Mouse (Mus musculus): Measurements from ENCODE around the gene Acta2. TPM values are rescaled to one million over a fixed set of nuclear protein-coding genes. Genes with fewer than 3 reads are reported as not detected.
A peak's percentile ranks its signal among the peaks of the same experiment; 100 is the strongest.

Gene Acta2
- polyA plus RNA-seq, 1 experiment from 2014 or later = 3,545 TPM

DNA sequence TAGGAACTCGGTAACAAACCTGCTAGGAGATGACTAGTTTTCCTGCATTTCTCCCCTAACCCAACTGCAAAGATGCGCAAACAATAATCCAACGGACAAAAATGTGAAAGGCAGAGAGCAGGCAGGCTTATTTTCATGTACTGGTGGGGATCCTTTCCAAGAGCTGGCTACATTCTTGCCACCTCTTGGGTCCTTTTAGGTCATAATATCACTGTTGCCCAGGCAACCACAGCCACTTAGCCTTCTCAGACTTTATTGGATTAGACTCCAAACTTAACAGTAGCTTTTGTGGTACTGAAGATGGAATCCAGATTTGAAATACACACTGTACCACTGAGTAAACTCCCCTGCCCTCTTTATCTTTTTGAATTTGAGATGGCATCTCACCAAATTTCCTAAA, 22.7 kb upstream of the Acta2 start:
- Histone ChIP-seq H3K27ac (replicated peaks) (no peak overlapping the region), H3K36me3 (ENCODE audit: control insufficient read depth, insufficient read depth, low read length) (no peaks in the 10 kb centered on the region), H3K4me3 (ENCODE audit: low read depth, low read length) (no peak overlapping the region), H3K9me3 (ENCODE audit: control insufficient read depth, low read length) (no peaks in the 10 kb centered on the region), H3K9ac (ENCODE audit: low read length) (no peak overlapping the region), H3K4me2 (replicated peaks; ENCODE audit: low read depth) (no peak overlapping the region), H3K27me3 (ENCODE audit: control insufficient read depth, insufficient read depth, low read length) (no peaks in the 10 kb centered on the region), H3K4me1 (replicated peaks; ENCODE audit: control insufficient read depth, insufficient read depth) (no peaks in the 10 kb centered on the region)
- WGBS = 73% methylated on average over 3 of the region's 3 CpGs
- ATAC-seq (ENCODE audit: low FRiP score, low TSS enrichment) (no peak), DNase-seq (ENCODE audit: low spot score) (no peak)
- no peak for TF ChIP-seq CTCF (IDR thresholded peaks at IDR 0.05; ENCODE audit: low read depth)
- TF ChIP-seq EP300 (optimal IDR thresholded peaks at IDR 0.05) = no peak

DNA sequence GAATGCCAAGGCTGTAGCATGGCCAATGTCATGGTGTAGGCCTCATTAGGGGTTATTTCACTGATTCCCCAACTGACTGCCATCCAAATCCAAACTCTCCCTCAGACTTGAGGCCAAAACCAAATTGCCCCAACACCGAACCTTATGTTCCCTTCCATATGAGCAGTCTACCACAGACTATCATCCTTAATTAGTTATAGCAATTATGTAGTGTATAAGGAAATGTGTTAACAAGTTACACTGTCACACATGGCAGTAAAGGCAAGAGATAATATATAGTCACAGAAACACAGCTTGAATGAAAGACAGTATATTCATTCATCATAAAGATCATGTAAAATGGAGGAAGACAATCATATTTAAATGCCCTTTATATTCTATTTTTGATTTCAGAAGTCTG, 17.7 kb upstream of the Acta2 start:
- no peak for ATAC-seq (ENCODE audit: low FRiP score, low TSS enrichment)
- no peak for DNase-seq (ENCODE audit: low spot score)
- H3K4me2 ChIP-seq (replicated peaks; ENCODE audit: low read depth) = no peak overlapping the region
- H3K27ac ChIP-seq (replicated peaks) = no peak overlapping the region
- no peaks in the 10 kb centered on the region for H3K27me3 ChIP-seq (ENCODE audit: control insufficient read depth, insufficient read depth, low read length)
- no peak overlapping the region for H3K4me3 ChIP-seq (ENCODE audit: low read depth, low read length)
- H3K4me1 ChIP-seq (replicated peaks; ENCODE audit: control insufficient read depth, insufficient read depth) = no peaks in the 10 kb centered on the region
- H3K36me3 ChIP-seq (ENCODE audit: control insufficient read depth, insufficient read depth, low read length) = no peaks in the 10 kb centered on the region
- no peaks in the 10 kb centered on the region for H3K9me3 ChIP-seq (ENCODE audit: control insufficient read depth, low read length)
- H3K9ac ChIP-seq (ENCODE audit: low read length) = no peak overlapping the region
- WGBS = 92% methylated on average over 1 of the region's 1 CpGs
- TF ChIP-seq EP300 (optimal IDR thresholded peaks at IDR 0.05) = no peak
- TF ChIP-seq CTCF (IDR thresholded peaks at IDR 0.05; ENCODE audit: low read depth) = no peak

DNA sequence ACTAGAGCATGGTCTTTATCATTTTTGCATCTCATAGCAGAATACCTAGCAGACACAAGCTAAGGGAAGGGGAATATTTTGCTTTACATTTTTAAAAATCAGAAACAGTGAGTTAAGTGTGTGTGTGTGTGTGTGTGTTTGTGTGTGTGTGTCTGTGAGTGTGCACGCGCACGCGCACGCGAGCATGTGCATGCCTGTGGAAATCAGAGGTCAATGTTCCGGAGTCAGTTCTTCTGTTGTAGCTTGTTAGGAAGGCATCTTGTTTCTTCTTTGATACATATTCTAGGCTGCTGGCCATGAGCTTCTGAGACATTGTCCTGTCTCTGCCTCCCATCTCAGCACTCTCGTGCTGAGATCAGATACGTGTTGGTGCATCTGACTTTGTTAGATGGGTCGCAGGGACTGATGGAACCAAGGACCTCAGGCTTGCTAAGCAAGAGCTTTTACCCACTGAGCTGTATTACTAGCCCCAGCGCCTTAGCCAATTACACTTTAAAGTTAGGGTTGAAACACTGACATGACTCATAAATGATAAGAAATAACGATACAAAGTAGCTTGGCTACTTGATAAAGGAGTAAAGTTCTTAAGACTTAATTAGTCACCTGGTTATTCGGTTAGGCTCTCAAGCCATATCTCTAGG, 15.6 kb upstream of the Acta2 start:
- no peaks in the 10 kb centered on the region for H3K9me3 ChIP-seq (ENCODE audit: control insufficient read depth, low read length)
- H3K4me3 ChIP-seq (ENCODE audit: low read depth, low read length) = no peak overlapping the region
- TF ChIP-seq EP300 (optimal IDR thresholded peaks at IDR 0.05) (no peak), CTCF (IDR thresholded peaks at IDR 0.05; ENCODE audit: low read depth) (no peak)
- ATAC-seq (ENCODE audit: low FRiP score, low TSS enrichment) = peak; percentile 78
- H3K9ac ChIP-seq (ENCODE audit: low read length) = no peak overlapping the region
- no peak overlapping the region for H3K4me2 ChIP-seq (replicated peaks; ENCODE audit: low read depth)
- no peaks in the 10 kb centered on the region for H3K4me1 ChIP-seq (replicated peaks; ENCODE audit: control insufficient read depth, insufficient read depth)
- H3K27me3 ChIP-seq (ENCODE audit: control insufficient read depth, insufficient read depth, low read length) = no peaks in the 10 kb centered on the region
- 87% methylated on average over 13 of the region's 13 CpGs for WGBS
- DNase-seq (ENCODE audit: low spot score) = no peak
- no peaks in the 10 kb centered on the region for H3K36me3 ChIP-seq (ENCODE audit: control insufficient read depth, insufficient read depth, low read length)
- peak overlapping the region; percentile 5; the same call in 1 of the 2 replicates for H3K27ac ChIP-seq (replicated peaks)

DNA sequence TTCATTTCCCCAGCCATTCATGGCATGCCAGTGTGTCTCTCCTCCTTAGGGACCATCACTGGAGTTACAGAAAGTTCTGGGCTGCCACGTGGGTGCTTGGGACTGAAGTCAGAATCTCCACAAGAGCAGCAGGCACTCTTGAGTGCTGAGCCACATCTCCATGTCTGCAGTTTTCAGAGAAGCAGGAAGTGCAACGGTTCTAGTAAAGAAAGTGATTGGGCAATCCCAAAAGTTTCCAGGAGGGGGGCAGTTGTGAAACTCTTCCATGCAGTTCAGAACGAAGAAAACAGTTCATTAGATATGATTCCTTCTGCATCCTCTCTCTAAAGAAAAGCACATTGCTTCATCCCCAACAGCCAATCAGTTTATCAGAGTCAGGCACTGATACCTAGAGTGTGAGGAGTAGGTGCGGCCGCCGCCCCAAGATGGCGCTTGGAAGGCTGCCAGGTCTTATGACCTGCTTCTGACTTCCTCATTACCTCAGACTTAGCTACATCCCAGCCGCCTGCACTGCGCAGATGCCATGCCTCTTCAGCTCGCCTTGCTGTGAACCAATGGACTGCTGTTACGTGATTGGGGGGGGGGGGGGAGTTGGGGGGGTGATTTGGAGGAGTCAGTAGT, 14.8 kb upstream of the Acta2 start:
- Histone ChIP-seq H3K4me1 (replicated peaks; ENCODE audit: control insufficient read depth, insufficient read depth) (no peaks in the 10 kb centered on the region), H3K36me3 (ENCODE audit: control insufficient read depth, insufficient read depth, low read length) (no peaks in the 10 kb centered on the region), H3K27me3 (ENCODE audit: control insufficient read depth, insufficient read depth, low read length) (no peaks in the 10 kb centered on the region), H3K4me2 (replicated peaks; ENCODE audit: low read depth) (no peak overlapping the region), H3K9me3 (ENCODE audit: control insufficient read depth, low read length) (no peaks in the 10 kb centered on the region), H3K27ac (replicated peaks) (no peak overlapping the region), H3K9ac (ENCODE audit: low read length) (0 out of 2 replicates have a peak overlapping the region, but pooled peaks have one; percentile 2), H3K4me3 (ENCODE audit: low read depth, low read length) (no peak overlapping the region)
- WGBS = 76% methylated on average over 11 of the region's 11 CpGs
- DNase-seq (ENCODE audit: low spot score) = peak; percentile 80
- ATAC-seq (ENCODE audit: low FRiP score, low TSS enrichment) = peak; percentile 94
- TF ChIP-seq CTCF (IDR thresholded peaks at IDR 0.05; ENCODE audit: low read depth) (no peak), EP300 (optimal IDR thresholded peaks at IDR 0.05) (no peak)

DNA sequence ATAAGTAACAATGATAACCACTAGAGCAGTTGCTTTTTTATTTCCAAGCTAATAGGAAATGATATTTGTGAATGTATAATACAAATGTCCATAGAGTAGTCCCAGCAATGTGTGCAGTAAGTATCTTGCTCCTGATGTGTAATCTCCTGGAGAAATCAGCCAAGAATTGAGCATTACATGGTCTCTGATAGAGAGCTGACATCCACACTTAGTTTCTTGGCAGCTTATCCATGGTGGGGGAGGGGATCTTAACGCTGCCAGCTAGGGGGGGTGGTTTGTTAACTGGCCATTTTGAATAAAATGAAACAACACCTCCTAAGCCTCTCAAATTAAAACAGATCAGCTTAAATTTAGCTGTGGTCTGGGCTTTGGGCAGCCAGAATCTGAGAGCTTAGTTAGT, 13.6 kb upstream of the Acta2 start:
- H3K9me3 ChIP-seq (ENCODE audit: control insufficient read depth, low read length) = no peaks in the 10 kb centered on the region
- TF ChIP-seq CTCF (IDR thresholded peaks at IDR 0.05; ENCODE audit: low read depth) (no peak), EP300 (optimal IDR thresholded peaks at IDR 0.05) (no peak)
- H3K4me3 ChIP-seq (ENCODE audit: low read depth, low read length) = no peak overlapping the region
- H3K4me1 ChIP-seq (replicated peaks; ENCODE audit: control insufficient read depth, insufficient read depth) = no peaks in the 10 kb centered on the region
- no peak for ATAC-seq (ENCODE audit: low FRiP score, low TSS enrichment)
- no peak overlapping the region for H3K27ac ChIP-seq (replicated peaks)
- no peaks in the 10 kb centered on the region for H3K36me3 ChIP-seq (ENCODE audit: control insufficient read depth, insufficient read depth, low read length)
- DNase-seq (ENCODE audit: low spot score) = no peak
- no peaks in the 10 kb centered on the region for H3K27me3 ChIP-seq (ENCODE audit: control insufficient read depth, insufficient read depth, low read length)
- WGBS = 42% methylated on average over 1 of the region's 1 CpGs
- no peak overlapping the region for H3K9ac ChIP-seq (ENCODE audit: low read length)
- H3K4me2 ChIP-seq (replicated peaks; ENCODE audit: low read depth) = no peak overlapping the region

DNA sequence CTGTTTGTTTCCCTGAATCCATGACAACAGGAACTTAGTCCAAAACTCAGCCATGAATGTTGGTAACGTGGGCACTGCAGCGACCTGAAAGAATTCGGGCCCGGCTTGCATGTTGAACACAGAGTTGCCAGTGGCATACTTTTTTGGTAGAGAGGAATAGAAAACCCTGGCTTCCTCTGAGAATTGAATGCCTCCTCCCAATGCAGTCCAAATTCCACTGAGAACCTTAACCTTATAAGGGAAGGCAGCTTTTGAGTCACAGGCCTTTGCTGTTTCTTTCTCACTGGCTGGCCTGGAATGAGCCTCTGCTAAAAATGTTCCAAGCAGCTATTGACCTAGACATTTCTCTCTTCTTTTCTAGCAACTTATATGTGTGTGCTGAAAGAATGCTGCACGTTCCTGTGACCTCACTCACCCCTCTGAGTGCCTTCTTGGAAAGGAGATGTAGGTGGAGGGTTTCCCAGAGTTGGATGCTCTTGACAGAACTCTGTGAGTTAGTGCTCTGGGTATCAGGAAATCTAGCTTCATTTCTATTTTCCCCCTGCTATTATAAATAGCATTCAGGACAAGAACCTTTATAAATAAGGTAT, 10.3 kb upstream of the Acta2 start:
- Histone ChIP-seq H3K4me1 (replicated peaks; ENCODE audit: control insufficient read depth, insufficient read depth) (no peaks in the 10 kb centered on the region), H3K9me3 (ENCODE audit: control insufficient read depth, low read length) (no peaks in the 10 kb centered on the region), H3K9ac (ENCODE audit: low read length) (no peak overlapping the region), H3K27me3 (ENCODE audit: control insufficient read depth, insufficient read depth, low read length) (no peaks in the 10 kb centered on the region), H3K27ac (replicated peaks) (peak overlapping the region; percentile 75), H3K4me2 (replicated peaks; ENCODE audit: low read depth) (no peak overlapping the region), H3K36me3 (ENCODE audit: control insufficient read depth, insufficient read depth, low read length) (no peaks in the 10 kb centered on the region), H3K4me3 (ENCODE audit: low read depth, low read length) (no peak overlapping the region)
- 36% methylated on average over 5 of the region's 5 CpGs for WGBS
- ATAC-seq (ENCODE audit: low FRiP score, low TSS enrichment) = peak; percentile 78; the same call in 1 of the 2 replicates
- no peak for DNase-seq (ENCODE audit: low spot score)
- peak; percentile 89 for TF ChIP-seq EP300 (optimal IDR thresholded peaks at IDR 0.05)
- no peak for TF ChIP-seq CTCF (IDR thresholded peaks at IDR 0.05; ENCODE audit: low read depth)
